Mouse (Mus musculus): ENCODE measurements around the gene Nr4a3.

GRCm38 (mm10) chr4:48064311-48064710, 19.4 kb downstream of the Nr4a3 start:
- TF ChIP-seq POLR2A (IDR thresholded peaks at IDR 0.05; ENCODE audit: low read depth, low read length) (no peak), CTCF (IDR thresholded peaks at IDR 0.05; ENCODE audit: extremely low read depth, insufficient read length, insufficient replicate concordance, low read depth, low read length) (no peak)

Measured in small intestine, adult 2 months (tissue).